Mouse (Mus musculus) lung, adult 2 months (tissue): Measurements from ENCODE around the gene Ntn1. TPM values are rescaled to one million over a fixed set of nuclear protein-coding genes. Genes with fewer than 3 reads are reported as not detected.

Experiments
- DNase-seq: peaks from one replicate; pipeline ENCODE4 v3.0.0; 2022
- H3K4me1 ChIP-seq: fragments of 200-500 bp; 2 replicates; pipeline ENCODE4 v1.6.1; 2011; ENCODE audit warnings: low read length; ENCODE audit not compliant: control insufficient read depth, insufficient read depth
- H3K4me3 ChIP-seq: fragments of 200-500 bp; replicated peaks from 2 replicates; pipeline ENCODE3; 2011; ENCODE audit warnings: low read depth, mild to moderate bottlenecking, control low read depth, low read length; ENCODE audit errors: extremely low read depth
- CTCF ChIP-seq: fragments of 200-500 bp; IDR thresholded peaks from 2 replicates; pipeline ENCODE4 v1.5.1; 2011; ENCODE audit warnings: mild to moderate bottlenecking, low read length, control low read depth; ENCODE audit not compliant: insufficient read depth
- POLR2A ChIP-seq: fragments of 200-500 bp; IDR thresholded peaks from 2 replicates; pipeline ENCODE4 v1.6.1; 2011; ENCODE audit warnings: low read depth, mild to moderate bottlenecking, control low read depth, low read length, borderline replicate concordance; ENCODE audit errors: extremely low read depth
- WGBS: fragments of 180-500 bp; shearing (Covaris S2); methylation state at CpG from one replicate; pipeline ENCODE4 v1.1.7; 2018; 5-methylcytosine and 5-hydroxymethylcytosine counted together
- polyA plus RNA-seq: library from polyadenylated mRNA; depleted of rRNA; stranded (reverse); fragments of >200 nt; gene quantifications from 2 replicates; pipeline ENCODE4 v1.2.3, GENCODE M21; 2012; rRNA removed

The Ntn1 gene
- polyA plus RNA-seq, 1 experiment: 58.8 TPM

- Histone ChIP-seq H3K4me1 (no peaks in the 10 kb centered on the region; the same call in 1 of the 2 replicates), H3K4me3 (no peak overlapping the region)
- DNase-seq: no peak
- WGBS: 92% methylated on average over 4 of the region's 4 CpGs
- TF ChIP-seq POLR2A: no peak
- TF ChIP-seq CTCF: no peak
These were observed 240.8 kb downstream of the Ntn1 start for GRCm38 (mm10) chr11:68159867-68160266.

Other genes starting within 250 kb of the Ntn1 start
- 10.8 and 11.7 TPM in 2 replicates for gene Pik3r5, start 31.3 kb upstream of the Ntn1 start, polyA plus RNA-seq
- gene Pik3r6, start 102.2 kb upstream of the Ntn1 start, polyA plus RNA-seq: 12.3 and 13.3 TPM in 2 replicates
- gene Mfsd6l, start 155.4 kb upstream of the Ntn1 start, polyA plus RNA-seq: 3.4 and 4.3 TPM in 2 replicates
- gene Ccdc42, start 186.2 kb upstream of the Ntn1 start, polyA plus RNA-seq: 5.0 and 8.5 TPM in 2 replicates